Mouse (Mus musculus) olfactory bulb, adult 2 months (tissue): Measurements from ENCODE around the gene Rora.

ENCODE experiments used
- CTCF ChIP-seq: fragments of 200-500 bp; IDR thresholded peaks from 2 replicates; pipeline ENCODE4 v1.5.1; 2012; ENCODE audit warnings: low read depth, mild to moderate bottlenecking, low read length, moderate library complexity; ENCODE audit not compliant: insufficient read depth
- POLR2A ChIP-seq: fragments of 200-500 bp; IDR thresholded peaks from 2 replicates; pipeline ENCODE4 v1.6.1; 2012; ENCODE audit warnings: mild to moderate bottlenecking, low read depth, low read length, moderate library complexity; ENCODE audit not compliant: insufficient read depth

GRCm38 (mm10) chr9:68985046-68985445, 331.5 kb downstream of the Rora start:
- TF ChIP-seq POLR2A: no peak
- TF ChIP-seq CTCF: no peak
